Mouse (Mus musculus): ENCODE results near the gene Gnptab.
"Not testable (repeated sequence)": the region's sequence is repeated elsewhere in the genome, so short reads cannot be mapped to it uniquely, and the experiment has no call there.

The Gnptab gene

DNA sequence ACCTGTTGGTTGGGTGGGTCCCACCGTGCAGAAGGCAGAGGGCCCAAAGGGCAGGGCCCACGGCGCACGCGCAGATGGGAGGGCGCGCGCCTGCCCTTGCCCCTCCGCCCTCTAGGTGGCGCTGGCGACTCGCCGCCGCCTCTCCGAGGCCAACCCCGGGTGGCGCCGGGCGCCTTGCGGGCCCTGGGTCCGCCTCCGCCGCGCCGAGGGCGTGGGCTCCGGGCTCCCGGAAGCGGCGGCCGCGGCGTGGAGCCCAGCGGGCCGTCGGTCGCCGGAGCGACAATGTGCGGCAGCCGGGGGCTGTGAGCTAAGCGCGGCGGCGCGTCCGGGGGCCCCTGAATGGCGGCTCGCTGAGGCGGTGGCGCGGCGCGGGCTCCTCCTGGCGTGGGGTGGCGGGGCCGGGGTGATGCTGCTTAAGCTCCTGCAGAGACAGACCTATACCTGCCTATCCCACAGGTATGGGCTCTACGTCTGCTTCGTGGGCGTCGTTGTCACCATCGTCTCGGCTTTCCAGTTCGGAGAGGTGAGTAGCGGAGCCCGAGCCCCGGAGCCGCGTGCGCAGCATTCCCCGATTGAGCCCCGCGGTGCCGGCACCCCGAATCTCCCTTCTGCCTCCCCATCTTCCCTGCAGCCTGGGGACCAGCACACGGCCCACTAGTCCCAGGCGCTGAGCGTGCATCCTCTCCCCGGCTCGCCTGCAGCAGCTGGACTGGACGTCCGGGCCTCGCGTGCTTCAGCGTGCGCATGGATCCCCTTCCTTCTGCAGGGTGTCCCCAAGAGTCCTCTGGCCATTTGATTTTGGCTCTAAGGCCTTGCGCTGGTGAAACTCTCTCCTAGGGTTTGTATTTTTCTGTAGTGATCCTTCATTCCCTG lies at the start of gene Gnptab, which contains the start of gene Dram1:
TSS of gene Gnptab (plus strand) at position 120 of the 873 bp plus-strand sequence.
TSS of gene Dram1 (minus strand) at position 68 of the 873 bp plus-strand sequence.
- peak; percentile 88 for DNase-seq

DNA sequence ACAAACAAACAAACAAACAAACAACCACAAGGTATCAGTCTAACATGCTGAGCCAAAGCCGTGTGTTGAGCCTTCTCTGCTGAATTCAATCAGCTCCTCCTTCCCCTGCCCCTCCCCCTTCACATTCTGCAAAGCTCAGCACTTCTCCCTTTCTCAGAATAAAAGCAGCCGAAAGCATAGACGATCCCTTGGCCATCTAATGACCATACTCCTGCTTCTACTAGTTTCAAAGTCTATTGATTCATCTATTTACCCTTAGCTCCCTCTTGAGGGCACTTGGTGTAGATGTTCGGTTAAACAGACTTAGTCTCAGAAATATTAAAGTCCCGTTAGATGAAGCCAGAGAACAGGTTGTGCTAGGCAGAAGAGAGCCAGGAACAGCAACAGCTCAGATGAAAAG lies 48.2 kb upstream of the Gnptab start:
- no peak for DNase-seq

DNA sequence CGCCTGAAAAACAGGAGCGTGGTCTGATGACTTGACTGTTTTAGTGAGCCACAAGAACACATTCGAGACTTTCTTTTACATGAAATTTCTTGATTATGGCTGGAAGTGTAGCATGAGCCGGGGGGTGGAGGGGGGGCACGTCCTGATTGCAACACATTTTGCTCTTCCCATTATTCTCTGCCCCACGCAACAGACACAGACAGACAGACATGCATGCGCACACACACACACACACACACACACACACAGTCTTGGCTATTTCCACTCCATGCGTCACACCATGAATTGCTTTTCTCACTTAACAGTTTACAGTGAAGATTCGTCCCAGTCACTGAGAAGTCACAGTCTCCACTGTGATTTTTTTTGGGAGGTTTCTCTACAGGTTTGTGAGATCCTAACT lies 38.3 kb upstream of the Gnptab start:
- no peak for DNase-seq

DNA sequence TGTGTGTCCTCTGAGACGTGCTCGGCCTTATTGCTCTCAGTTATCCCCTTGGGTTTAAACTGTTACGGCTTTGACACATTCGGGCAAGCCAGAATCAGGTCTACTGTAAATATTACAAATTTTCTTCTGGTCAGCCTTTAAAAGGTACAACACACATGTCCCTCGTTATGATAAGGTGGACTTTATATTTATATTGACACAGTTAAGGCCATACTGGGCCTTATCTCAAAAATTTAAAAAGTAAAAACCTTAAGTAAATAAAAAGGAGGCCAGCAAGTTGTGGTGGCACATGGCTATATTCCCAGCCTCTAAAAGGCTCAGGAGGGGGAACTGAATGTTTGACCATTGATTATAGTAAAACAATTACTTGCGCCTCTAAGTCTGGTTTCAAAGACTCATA lies 37.6 kb upstream of the Gnptab start:
- DNase-seq: no peak

DNA sequence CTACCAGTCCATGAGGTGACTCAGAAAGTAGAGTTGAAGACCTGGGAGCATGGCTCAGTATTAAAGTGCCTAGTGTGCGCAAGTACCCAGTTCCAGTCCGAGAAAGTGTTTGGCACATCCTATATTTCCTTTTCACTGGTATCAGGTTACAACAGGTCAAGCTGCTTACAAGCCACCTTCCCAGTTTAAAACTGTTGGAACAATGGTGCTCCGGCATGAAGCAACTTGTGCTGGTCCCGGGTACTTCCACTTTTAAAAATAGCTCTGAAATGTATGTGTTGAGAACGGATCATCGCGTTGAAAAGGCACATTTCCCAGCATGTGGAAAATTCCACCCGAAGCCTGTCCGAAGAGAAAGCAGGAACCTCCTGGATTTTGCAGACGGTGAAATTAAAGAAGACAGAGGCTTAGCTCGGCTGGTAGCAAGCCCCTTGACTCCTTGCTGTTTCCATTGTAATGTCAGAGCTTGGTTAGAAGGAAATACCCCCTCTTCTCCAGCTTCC lies 33.0 kb upstream of the Gnptab start:
- no peak for DNase-seq

DNA sequence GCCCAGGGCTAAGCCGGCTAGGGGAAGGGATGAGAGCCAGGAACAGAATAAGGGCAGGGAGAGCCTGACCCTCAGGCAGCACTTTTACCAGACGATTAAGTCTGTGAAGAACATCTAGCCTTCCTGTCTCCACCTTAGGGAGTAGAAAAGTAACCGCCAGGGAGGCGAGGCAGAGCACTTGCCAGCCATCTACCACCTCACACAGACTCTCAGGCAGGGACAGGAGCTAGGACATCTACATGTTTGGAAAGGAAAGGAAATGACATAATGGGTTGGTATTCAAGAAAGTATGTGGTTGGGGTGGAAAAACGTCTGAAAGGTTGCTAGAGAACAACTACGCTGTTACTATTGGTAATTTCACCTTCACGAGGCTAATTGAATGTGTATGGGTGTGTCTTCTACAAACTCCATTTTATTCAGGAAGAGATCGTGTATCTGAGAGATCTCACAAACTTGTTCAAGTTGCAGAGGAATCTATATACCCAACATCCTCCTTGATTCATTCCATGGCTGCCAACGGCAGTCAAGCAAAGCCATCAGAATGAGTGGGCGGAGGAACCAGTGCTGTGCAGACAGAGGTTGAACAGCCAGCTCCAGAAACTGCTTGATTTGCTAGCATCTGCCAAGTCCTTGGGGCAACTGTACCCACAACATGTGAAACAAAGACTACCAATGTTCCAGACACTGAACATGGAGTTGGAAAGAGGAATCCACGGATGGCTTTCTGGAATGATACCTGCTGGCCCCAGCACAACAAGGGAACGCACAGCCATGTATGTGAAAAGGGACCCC lies 32.3 kb upstream of the Gnptab start:
- no peak for DNase-seq

DNA sequence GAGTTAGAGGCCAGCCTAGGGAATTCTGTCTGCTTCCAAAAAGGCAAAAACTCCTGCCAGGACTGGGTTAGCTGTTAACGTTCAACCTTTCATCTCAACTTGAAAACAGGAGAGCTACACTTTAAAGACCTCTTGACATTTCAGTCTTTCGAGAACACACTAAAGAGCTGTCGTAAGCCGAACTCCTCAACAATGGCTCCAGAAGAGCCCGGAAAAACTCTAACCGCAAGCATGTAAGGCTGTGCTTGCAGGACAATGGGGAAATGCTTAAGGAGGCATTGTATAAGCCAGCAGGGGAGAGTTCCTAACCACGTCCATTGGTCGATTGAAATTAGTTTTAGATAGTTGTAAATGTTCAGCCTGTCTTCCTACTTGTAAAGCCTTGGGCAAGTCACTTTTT lies 29.1 kb upstream of the Gnptab start:
- DNase-seq: no peak

DNA sequence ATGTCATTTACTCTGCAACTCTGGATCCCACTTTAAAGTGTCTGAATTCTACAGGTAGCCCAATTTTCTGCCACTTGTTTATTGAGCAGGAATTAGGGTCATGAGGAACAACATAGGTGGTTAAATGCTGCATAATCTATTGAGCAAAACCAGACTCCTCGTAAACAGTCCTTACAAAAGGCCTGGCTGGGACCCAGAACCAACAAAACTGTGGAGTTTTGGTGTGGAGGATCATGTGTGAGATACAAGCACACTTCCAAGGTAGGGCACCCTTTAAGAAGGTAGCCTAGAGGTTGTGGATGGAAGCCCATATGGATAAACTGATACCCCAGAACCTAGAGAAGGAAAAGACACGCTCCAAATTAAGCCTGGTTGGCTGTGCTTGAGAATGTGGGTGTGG lies 28.2 kb upstream of the Gnptab start:
- no peak for DNase-seq

DNA sequence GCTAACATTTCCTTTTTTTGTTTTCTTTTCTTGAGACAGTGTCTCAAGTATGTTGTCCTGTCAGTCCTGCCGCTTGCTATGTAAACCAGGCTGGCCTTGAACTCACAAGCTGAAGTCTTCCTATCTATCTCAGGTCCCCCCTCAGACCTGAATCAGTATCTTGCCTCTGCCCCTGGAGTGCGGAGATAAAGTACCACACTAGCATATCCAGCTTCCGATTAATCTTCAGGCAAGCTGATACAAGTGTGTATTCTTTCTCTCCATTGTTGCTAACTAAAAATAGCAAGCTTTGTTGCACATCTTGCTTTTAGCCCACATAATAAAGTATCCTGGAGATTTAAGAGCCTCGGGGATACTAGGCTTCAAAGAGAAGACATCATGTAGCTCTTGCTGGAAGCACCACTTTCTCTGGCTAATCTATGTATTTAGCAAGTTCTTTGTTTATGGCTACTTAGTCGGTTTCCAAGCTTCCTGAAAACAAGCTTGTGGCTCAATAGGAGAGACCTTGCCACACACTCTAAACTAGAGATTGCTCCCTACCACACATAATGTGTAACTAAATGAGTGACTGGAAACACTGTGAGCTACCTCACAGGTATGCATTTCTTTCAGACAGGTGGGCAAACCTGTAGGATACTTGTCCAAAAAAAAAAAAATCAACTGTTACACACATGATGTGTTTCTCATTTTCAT lies 27.4 kb upstream of the Gnptab start:
- no peak for DNase-seq

DNA sequence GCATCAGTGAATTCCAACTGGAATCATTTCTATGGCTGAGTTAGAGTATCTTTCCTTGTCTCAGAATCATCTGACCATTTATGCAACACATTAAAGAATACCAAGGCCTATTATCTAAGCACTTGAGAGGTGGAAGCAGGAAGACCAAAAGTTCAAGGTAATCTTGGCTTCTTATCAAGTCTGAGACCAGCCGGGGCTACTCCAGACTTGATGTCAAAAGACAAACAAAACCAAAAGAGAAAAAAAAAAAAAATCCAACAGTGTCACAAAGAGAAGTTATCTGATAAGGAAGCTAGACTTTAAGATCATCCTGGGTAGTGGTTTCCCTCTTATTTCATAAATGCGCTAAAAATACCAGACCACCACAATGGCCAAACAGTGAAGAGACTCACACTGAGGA lies 26.4 kb upstream of the Gnptab start:
- no peak for DNase-seq

DNA sequence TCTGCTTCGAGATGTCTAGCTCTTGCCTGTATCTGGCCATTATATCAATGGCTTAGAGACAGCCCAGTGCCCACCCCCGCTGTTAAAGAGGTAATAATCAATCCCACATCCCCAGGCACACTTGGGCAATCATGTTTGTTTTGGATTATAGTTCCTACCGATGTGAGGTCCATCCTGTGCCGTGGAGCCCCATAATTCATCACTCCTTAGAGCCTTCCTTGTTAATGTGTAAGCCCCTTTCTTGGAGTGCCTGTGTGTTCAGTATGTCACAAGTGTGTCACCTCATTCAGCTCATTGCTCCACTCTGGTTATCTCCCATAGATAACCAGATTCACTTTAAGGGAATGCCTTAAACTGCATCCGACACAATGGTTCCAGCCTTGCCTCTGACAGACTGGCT lies 24.3 kb upstream of the Gnptab start:
- DNase-seq: no peak

DNA sequence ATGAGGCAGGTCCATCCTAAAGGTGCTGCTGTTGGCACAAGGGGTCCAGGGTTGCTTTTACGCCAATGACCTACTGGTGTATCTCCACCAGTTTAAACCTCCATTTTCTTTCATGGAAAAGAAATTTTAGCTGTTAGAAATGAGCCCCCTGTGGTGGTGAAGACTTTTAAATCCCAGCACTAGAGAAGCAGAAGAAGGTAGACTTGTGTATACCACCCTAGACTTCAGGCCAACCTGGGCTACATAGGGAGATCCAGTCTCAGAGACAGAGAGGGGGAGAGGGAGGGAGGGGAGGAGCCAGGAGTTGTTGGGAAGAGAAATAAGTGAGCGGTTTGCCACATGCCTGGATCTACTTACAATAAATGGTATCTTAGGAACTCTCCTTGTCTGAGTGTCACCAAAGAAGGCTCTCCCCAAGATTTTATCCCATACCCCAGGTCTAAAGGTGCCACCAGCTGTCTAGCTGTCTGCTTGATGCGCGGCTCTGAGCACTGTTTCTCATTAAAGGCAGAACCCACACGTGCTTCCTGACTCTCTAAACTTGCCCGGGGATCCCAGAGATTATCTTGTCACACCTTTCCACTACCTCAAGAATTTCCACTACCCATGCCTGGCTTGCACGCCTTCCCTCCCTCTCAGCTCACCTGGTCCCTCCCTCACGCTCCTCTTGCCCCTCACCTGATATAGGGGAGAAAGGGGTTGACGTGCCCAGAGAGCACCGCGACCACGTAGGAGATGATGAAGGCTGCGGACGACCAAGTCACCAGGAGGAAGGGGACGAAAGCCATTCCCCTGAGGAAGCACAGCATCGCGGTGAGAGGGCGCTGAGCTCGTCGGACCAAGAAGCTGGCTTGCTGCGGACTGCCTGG lies 22.6 kb upstream of the Gnptab start:
- DNase-seq: no peak

DNA sequence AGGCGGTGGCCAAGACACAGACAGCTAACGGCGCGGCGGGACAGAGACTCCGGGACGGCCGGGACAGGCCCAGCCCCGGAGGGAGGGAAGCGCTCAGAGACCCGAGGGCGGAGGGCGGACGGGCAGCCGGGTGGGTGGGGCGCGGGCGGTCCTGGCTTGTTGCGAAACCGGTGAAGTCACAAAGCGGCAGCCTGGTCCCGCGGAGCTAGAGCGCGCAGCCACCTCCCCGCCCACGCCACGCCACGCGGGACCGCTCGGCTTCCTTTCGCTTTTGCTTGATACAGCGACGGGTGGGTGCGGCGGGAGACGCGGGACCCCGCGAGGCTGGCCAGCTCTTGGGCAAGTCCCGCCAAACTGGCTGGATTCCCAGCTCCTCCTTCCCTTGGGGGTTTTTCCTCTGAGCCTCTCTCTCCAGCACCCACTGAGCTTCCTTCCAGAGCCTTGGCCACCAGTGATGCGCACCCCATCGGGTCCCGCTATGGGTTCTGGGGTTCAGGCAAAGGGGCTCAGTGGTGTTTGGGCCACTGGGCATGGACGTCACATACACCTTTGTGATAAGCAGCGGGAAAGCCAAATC lies 21.9 kb upstream of the Gnptab start:
- no peak for DNase-seq

DNA sequence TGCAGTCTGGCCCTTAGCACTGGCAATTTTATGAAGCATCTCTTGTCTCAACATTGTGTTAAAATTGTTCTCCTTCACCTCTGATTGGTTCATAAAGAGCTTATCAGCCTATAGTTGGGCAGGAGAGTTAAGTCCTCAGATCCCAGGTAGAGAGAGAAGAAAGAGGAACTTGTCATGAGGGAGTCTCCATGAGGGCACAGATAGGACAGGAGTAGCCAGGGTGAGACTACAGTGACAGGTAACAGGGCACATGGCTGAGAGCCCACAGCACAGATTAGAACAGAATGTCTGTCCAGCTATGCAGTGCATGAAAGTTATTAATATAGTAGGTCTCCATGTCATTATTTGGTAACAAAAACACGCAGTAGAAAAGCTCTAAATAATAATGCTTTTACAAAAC lies 16.7 kb upstream of the Gnptab start:
- no peak for DNase-seq

DNA sequence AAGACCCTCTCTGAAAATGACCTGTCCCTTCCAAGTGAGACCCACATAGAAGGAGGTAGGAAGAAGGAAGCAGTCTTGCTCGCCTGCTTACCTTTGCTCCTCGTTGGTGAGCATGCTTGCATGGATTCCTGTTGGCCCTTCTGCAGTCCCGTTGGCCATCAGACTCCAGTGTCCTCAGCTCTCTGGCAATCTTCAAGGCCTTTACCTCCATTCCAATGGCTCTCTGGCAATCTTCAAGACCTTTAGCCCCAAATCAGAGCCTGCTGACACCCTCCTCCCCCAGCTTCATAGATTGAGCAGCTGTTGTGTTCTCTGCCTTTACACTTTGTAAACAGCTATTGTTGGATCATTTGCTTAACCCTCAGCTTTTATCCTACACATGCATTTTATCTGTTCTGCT lies 14.7 kb upstream of the Gnptab start:
- DNase-seq: no peak

DNA sequence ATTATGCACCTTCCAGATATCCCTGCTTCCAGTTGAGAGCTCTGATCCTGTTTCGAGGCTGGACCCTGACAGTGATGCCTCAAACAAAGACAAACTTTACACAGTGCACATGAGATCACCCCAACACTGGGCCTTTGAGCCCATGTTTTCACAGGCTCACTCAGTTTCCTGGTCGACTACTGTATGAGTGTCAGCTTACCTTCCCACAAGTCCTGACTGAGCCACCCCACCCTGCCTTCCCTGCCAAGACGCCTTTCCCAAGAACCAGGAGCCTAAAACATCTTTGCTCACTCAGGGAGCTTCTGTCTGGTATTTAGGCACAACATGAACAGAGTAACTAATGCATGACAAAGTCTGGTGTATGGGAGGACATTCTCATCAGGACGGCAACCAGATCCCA lies 9.7 kb upstream of the Gnptab start:
- DNase-seq: no peak

DNA sequence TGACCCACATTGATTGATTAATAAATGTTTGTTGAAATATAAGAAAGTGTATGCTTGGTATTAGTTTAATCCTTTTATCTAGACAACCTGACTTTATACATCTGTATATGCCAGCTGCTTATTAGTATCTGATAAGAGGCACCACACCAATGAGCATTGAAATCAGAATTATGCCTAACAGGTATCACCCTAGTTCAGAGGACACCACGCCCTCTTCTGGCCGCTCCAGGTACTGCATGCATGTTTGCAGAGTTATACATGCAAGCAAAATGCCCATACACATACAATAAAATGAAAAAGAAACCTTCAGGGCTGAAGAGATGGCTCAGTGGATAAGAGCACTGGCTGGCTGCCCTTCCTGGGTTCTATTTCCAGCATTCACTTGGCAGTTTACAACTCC lies 7.1 kb upstream of the Gnptab start:
- DNase-seq: no peak

DNA sequence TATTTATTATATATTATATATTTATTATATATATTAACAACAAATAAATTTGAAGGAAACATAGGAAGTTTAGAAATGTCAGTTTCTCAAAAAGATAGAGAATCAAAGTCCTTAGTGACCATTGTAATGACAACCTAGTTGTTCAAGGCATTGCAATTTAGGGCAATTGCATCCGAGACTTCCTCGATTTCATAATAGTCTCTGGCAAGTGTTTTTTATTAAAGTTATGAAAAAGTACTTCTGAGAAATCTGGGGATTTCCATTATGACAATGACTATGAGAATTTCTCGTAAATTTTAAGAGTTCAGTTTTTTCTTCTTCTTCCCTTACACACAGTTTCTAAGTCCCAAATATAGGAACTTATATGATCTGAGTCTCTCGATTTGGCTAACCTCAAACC lies 6.5 kb upstream of the Gnptab start:
- no peak for DNase-seq

DNA sequence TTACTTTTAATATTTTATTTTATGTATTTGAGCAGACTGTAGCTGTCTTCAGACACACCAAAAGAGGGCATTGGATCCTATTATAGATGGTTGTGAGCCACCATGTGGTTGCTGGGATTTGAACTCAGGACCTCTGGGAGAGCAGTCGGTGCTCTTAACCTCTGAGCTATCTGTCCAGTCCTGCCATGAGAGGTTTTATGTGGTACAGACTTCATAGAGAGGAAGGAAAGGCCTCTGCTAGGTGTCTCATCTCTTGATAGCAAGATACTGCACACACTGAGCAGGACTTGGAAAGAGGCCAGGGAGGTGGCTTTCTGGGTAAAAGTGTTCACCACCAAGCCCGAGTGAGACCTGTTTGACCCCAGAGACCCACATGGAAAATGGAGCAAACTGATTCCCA lies 6.0 kb upstream of the Gnptab start:
- DNase-seq: not testable (repeated sequence)

DNA sequence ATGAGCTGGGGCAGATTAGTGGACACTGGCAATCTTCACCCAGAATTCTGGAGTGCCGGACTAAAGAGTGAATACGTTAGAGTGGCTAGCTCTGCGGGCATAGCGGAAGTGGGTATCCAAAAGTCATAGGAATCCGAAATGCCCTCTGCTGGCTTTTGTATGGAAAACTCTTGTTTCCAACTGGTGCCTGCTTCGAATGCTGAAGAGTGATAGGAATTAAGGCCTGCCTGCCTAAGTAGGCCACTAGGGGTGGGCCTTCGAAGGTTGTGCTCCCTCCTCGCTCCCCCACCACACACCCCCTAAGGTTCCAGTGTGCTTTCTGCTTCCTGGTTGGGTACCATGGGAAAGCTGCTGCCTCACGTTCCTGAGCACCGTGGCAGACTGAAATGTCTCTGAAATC lies 3.9 kb upstream of the Gnptab start:
- DNase-seq: no peak

DNA sequence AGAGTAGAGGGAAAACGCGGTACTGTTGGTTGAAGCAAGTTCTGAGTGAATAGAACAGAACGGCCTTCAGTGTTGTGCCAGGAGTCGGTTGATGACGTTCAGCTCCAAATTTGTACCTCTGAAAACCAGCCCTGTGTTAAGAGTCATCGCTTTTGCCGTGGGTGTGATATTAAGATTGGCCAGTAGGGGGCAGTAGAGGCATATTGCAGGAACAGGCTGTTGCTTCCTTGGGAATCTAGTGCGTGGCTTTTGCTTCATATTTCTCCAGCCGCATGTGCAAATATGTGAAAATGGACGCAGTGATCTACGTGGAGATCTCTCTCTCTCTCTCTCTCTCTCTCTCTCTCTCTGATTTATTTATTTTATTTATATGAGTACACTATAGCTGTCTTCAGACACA lies 2.2 kb upstream of the Gnptab start:
- DNase-seq: peak; percentile 88

DNA sequence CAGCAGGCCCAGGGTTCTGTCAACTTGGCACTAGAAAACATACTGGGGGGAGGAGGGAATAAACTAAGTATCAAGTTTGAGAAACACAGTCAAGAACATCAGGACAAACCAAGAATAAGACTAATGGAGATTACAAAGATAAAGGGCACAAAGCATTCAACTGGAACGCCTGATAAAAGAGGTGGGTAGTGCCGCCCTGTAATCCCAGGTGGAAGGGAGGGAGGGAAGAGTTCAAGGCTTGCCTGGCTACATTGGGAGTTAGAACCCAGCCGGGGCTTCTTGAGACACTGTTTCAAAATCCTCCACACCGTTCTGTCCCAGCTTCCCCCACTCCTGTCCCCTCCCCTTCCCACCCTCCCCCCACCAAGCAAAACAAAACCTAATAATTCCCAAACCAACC lies 1.3 kb upstream of the Gnptab start:
- no peak for DNase-seq
